Mouse (Mus musculus) lung, postnatal 0 days (tissue): Measurements from ENCODE around the gene Fibcd1. TPM values are rescaled to one million over a fixed set of nuclear protein-coding genes. Genes with fewer than 3 reads are reported as not detected.

Experiments
- ATAC-seq: fragments of 200-750 bp; cut with Nextera tagmentation; 2 replicates; pipeline ENCODE4 v1.8.0; 2017; ENCODE audit warnings: moderate library complexity
- DNase-seq: peaks from one replicate; pipeline ENCODE4 v3.0.0-alpha.2; 2016; ENCODE audit warnings: low spot score
- H3K27ac ChIP-seq: fragments of 300-500 bp; sonication (generic); 2 replicates; pipeline ENCODE4 v1.5.1; 2014; ENCODE audit warnings: antibody characterized with exemption, mild to moderate bottlenecking, low read length, mixed read lengths
- H3K27me3 ChIP-seq: fragments of 300-500 bp; sonication (generic); replicated peaks from 2 replicates; pipeline ENCODE4 v1.6.1; 2014; ENCODE audit warnings: low read length, mixed read lengths; ENCODE audit not compliant: insufficient read depth
- H3K36me3 ChIP-seq: fragments of 300-500 bp; sonication (generic); 2 replicates; pipeline ENCODE4 v1.6.1; 2014; ENCODE audit warnings: low read length, mixed read lengths; ENCODE audit not compliant: insufficient read depth
- H3K4me1 ChIP-seq: fragments of 300-500 bp; sonication (generic); 2 replicates; pipeline ENCODE4 v1.6.1; 2014; ENCODE audit warnings: antibody characterized with exemption, low read depth, low read length, mixed read lengths; ENCODE audit not compliant: insufficient read depth
- H3K4me2 ChIP-seq: fragments of 300-500 bp; sonication (generic); replicated peaks from 2 replicates; pipeline ENCODE4 v1.6.1; 2014; ENCODE audit warnings: low read depth, mild to moderate bottlenecking, low read length, moderate library complexity, mixed read lengths
- H3K4me3 ChIP-seq: fragments of 300-500 bp; sonication (generic); 2 replicates; pipeline ENCODE4 v1.5.1; 2014; ENCODE audit warnings: low read depth, low read length
- H3K9ac ChIP-seq: fragments of 300-500 bp; sonication (generic); replicated peaks from 2 replicates; pipeline ENCODE4 v1.6.1; 2014; ENCODE audit warnings: low read depth, mild to moderate bottlenecking
- H3K9me3 ChIP-seq: fragments of 300-500 bp; sonication (generic); 2 replicates; pipeline ENCODE4 v1.6.1; 2016; ENCODE audit warnings: low read length, mixed read lengths
- CTCF ChIP-seq: IDR thresholded peaks from 2 replicates; pipeline ENCODE4 v1.5.1; 2016; ENCODE audit warnings: antibody characterized with exemption, mild to moderate bottlenecking
- EP300 ChIP-seq: IDR thresholded peaks from 2 replicates; pipeline ENCODE4 v1.6.1; 2016; ENCODE audit warnings: antibody characterized with exemption, mild to moderate bottlenecking, control low read depth
- WGBS: fragments of 180-500 bp; shearing (Covaris S2); extraction: QIAGEN DNeasy Blood & Tissue Kit; methylation state at CpG from one replicate; pipeline ENCODE4 v1.1.7; 2014; 5-methylcytosine and 5-hydroxymethylcytosine counted together
- polyA plus RNA-seq: library from polyadenylated mRNA; unstranded; fragments of >200 nt; fragmentation: Nextera tagmentation; extraction: Ambion mirVana; gene quantifications from 2 replicates; pipeline ENCODE4 v1.2.1, GENCODE M21; 2015

Gene Fibcd1
- polyA plus RNA-seq, 1 experiment from 2014 or later = 0.08 TPM

DNA sequence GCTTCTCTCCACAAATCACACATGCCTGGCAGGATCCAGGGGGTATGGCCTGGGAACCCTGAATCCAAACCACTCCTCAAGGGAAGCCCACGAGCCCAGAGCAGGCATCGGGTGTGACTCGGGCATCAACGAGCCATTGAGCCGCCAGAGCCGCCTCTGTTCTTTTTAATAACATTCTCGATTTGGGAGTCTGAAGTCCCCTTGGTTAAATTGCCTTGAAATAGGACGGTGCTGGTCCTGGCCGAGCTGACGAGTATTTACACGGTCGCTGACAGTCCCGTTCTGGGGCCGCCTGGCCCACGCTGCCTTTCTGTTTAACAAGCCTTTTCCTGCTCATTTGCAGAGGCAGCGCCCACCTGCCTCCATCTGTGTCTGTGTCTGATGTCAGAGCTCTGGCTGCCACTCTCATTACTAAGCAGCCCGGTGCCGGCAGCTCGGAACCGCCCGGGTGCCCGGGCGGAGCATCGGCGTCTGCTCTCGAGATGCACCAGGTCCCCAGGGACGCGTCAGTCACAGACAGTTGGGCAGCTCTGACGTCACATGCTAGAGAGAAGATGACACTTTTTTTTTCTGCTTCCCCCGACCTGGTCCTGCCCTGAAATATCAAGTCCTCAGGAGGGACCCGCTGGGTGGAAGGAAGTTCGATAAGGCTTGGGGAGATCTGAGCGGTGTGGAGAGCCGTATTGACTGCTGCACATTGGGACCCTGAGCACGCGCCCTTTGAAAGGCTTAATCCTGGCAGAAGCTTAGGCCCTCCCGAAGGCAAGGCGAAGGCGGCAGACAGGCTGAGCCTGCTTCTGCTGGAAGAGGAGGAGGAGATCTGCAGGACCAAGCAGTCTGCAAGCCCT is 23.1 kb downstream of the Fibcd1 start:
- WGBS = 11% methylated on average over 39 of the region's 39 CpGs
- H3K4me1 ChIP-seq = no peaks in the 10 kb centered on the region; the same call in 1 of the 2 replicates
- peak; percentile 28 for ATAC-seq
- H3K27ac ChIP-seq = no peak overlapping the region
- peak; percentile 44 for DNase-seq
- H3K4me3 ChIP-seq = no peak overlapping the region
- H3K36me3 ChIP-seq = no peaks in the 10 kb centered on the region
- H3K27me3 ChIP-seq = 0 out of 2 replicates have a peak, but pooled peaks cover 7% of the 10 kb centered on the region
- H3K9me3 ChIP-seq = no peaks in the 10 kb centered on the region
- TF ChIP-seq EP300 (no peak), CTCF (no peak)
- peak overlapping the region; percentile 32; the same call in 1 of the 2 replicates for H3K4me2 ChIP-seq
- no peak overlapping the region for H3K9ac ChIP-seq

DNA sequence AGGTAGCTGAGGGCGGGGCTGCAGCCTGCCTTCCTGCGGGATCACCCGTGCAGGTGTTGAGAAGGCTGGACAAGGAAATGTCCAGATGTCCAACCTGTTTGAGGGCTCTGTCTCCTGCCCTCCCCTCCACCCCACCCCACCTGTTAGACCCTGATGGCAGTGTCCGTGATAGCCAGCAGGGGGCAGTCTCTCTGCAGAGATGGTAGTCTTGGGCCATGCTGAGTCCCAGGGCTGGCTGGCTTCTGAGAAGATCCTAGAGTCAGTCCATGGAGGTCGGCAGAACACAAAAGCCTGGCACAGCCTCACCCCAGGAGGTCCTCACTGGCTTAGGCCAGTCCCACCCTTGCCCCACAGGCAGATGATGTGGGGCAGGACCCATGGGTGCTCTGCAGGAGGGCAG is 30.4 kb downstream of the Fibcd1 start:
- DNase-seq (peak; percentile 37), ATAC-seq (peak; percentile 54)
- Histone ChIP-seq H3K27me3 (no peaks in the 10 kb centered on the region), H3K36me3 (no peaks in the 10 kb centered on the region), H3K4me3 (no peak overlapping the region), H3K9me3 (no peaks in the 10 kb centered on the region), H3K27ac (no peak overlapping the region), H3K9ac (no peak overlapping the region), H3K4me1 (no peaks in the 10 kb centered on the region; the same call in 1 of the 2 replicates), H3K4me2 (no peak overlapping the region)
- WGBS = 17% methylated on average over 5 of the region's 5 CpGs
- no peak for TF ChIP-seq EP300
- TF ChIP-seq CTCF = peak; percentile 86

DNA sequence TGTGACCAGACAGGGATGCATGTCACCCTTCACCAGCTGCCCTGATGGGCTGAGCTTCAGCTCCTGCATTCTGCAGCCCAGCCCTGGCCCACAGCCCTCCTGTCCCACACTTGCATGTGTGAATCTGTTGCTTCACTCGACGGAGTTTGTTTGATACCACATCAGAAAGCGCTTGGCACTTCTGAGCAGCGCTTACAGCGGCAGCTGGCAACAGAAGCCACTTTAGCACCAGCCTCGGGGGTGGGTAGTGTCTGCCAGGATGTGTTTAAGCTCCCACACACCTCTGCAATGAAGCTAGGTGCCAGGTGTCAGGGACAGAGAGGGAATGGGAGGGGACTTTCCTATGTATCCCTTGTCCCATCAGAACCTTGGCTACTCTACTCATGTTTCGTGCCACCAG is 31.1 kb downstream of the Fibcd1 start:
- no peak for DNase-seq
- no peak overlapping the region for H3K27ac ChIP-seq
- ATAC-seq = no peak
- no peaks in the 10 kb centered on the region for H3K27me3 ChIP-seq
- H3K9me3 ChIP-seq = no peaks in the 10 kb centered on the region
- H3K9ac ChIP-seq = no peak overlapping the region
- no peaks in the 10 kb centered on the region; the same call in 1 of the 2 replicates for H3K4me1 ChIP-seq
- WGBS = 60% methylated on average over 7 of the region's 7 CpGs
- TF ChIP-seq CTCF = no peak
- no peak for TF ChIP-seq EP300
- no peak overlapping the region for H3K4me3 ChIP-seq
- H3K4me2 ChIP-seq = no peak overlapping the region
- H3K36me3 ChIP-seq = no peaks in the 10 kb centered on the region

DNA sequence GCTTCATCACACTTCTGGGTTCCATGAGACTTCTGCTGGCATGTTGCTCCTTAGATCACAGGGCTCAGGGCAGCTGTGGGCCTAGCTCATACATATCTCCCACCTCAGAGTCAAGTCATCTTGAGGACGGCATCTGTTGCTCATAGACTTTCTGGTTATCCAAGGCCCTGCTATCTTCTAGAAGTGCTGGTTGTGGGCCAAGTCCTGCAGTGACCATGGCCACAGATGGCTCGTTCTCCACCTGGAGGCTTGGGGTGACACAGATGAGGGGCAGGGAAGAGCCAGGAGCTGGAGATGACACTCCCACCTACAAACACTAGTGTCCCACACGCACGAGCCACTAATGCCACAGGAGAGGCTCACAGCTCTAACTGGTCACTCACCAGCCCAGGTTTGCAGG is 32.2 kb downstream of the Fibcd1 start:
- ATAC-seq (no peak), DNase-seq (no peak)
- Histone ChIP-seq H3K9me3 (no peaks in the 10 kb centered on the region), H3K4me1 (no peaks in the 10 kb centered on the region; the same call in 1 of the 2 replicates), H3K27ac (no peak overlapping the region), H3K36me3 (no peaks in the 10 kb centered on the region), H3K4me3 (no peak overlapping the region), H3K4me2 (no peak overlapping the region), H3K27me3 (no peaks in the 10 kb centered on the region), H3K9ac (no peak overlapping the region)
- TF ChIP-seq EP300 (no peak), CTCF (no peak)
- 71% methylated on average over 4 of the region's 4 CpGs for WGBS

DNA sequence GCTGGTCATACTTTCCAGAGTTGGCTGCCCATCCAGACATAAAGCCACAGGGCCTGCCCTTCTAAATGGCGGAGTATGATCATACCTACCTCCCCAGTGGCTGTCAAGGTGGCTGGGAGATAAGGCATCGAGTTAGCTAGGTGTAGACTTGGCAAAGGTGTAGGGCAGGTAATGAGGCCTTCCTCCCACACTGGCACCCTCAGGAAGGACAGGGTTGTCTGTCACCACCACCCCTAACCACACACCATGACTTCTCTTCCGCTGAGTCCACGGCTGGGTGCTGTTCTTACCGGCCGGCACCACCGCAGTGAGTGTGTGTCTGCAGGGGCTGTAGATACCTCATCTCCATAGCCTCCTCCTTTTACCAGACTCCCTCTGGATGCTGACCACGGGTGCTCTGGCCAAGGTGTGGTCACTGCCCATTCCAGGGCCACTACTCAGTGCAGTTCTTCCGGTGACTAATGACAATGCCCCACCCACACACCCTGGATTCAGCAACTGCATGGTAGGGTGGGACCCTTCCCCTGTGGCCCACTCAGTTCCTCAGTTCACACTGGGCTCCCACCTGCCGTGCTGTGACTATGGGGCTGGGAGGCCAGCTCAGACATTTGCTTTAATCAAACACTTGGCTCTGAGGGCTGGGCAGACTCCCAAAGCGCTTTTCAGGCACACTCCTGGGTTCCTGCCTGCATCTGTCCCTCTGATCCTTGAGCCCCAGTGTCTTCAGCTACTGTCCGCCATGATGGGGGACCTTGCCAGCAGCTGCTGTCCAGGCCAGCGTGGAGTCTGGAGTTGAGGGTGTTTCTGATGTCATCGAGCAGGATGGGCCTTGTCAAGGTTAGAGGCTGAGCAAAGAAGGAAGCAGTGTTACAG is 34.5 kb downstream of the Fibcd1 start:
- Histone ChIP-seq H3K9ac (no peak overlapping the region), H3K9me3 (no peaks in the 10 kb centered on the region), H3K4me1 (no peaks in the 10 kb centered on the region; the same call in 1 of the 2 replicates), H3K27ac (no peak overlapping the region), H3K27me3 (no peaks in the 10 kb centered on the region), H3K4me2 (no peak overlapping the region), H3K36me3 (no peaks in the 10 kb centered on the region), H3K4me3 (no peak overlapping the region)
- ATAC-seq (0 out of 2 replicates have a peak, but pooled peaks have one; percentile 10), DNase-seq (no peak)
- WGBS = 68% methylated on average over 14 of the region's 14 CpGs
- TF ChIP-seq CTCF (no peak), EP300 (no peak)

DNA sequence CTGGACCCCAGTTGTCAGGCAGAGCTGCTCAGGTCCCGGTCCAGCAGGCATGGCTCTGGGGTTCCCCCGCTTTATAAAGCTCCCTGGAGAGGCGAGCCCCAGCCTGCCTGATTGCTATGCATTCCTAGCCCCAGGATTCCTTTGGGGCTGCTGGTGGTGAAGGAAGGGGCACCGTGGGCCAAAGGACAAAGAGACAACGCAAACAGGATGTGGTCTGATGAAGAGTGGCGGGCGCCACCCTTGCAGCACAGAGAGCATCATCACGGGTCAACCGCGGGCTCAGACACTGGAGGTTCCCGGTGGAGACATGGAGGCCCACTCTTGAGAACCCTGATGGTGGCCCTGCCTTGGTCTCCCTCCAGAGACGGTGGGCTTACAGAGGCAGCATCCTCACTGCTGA is 35.4 kb downstream of the Fibcd1 start, which contains the start of gene Qrfp:
Gene Qrfp, minus strand, starts transcription at position 137 of the 400 bp plus-strand sequence.
- TF ChIP-seq CTCF = no peak
- TF ChIP-seq EP300 = no peak
- Histone ChIP-seq H3K27me3 (no peaks in the 10 kb centered on the region), H3K4me1 (no peaks in the 10 kb centered on the region; the same call in 1 of the 2 replicates), H3K4me3 (no peak within 1 kb of the TSS), H3K4me2 (no peak within 1 kb of the TSS), H3K36me3 (no peaks in the 10 kb centered on the region), H3K9ac (no peak within 1 kb of the TSS), H3K27ac (no peak within 1 kb of the TSS), H3K9me3 (no peaks in the 10 kb centered on the region)
- ATAC-seq (no peak), DNase-seq (no peak)
- WGBS = 43% methylated on average over 12 of the region's 12 CpGs
